Comparison of ENCODE assay signal across 24 mouse cellular contexts in the genomic region with DNA sequence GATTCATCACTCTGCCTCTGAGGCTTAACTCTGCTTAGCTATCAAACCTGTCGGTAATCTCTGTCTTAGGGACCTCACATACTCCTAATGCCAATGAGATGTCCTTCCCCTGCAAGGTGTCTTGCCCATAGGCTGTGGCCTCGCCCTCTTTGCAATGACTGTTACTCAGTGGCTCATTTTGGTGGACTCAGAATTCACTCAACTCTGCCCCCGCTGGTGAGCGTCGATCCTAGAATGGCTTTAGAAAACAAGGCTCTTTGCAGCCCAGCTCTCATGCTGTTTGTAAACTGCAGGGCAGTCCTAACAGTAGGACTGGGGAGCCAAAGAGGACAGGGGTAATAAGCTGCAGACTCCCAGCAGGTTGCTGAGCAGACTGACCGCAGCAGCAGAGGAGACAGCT. TPM values are rescaled to one million over a fixed set of nuclear protein-coding genes. Genes with fewer than 3 reads are reported as not detected.
DNase-seq lines count a peak whose midpoint lies in the region; ATAC-seq and TF ChIP-seq lines count a peak whose summit lies in the region.
"Not testable (repeated sequence)": the region's sequence is repeated elsewhere in the genome, so short reads cannot be mapped to it uniquely, and the experiment has no call there.
"Had no signal": no experiment of that assay in that cellular context is flagged by ENCODE, and none has a peak within 500 bp of the region (broad histone marks: within the 10 kb centered on the region; RNA-seq: fewer than 3 reads in every experiment).

No protein-coding gene starts in this region.

- peak; percentile 23; the same call in 1 of the 2 replicates for ATAC-seq in intestine, embryonic 15.5 days
- not testable (repeated sequence) for ATAC-seq in midbrain, postnatal 0 days (ENCODE audit: low FRiP score)
- 0 out of 2 replicates have a peak, but pooled peaks have one; percentile 9 for ATAC-seq in stomach, postnatal 0 days (ENCODE audit: low FRiP score, low TSS enrichment)

- not testable (repeated sequence) for H3K4me3 ChIP-seq in intestine, embryonic 15.5 days (replicated peaks); midbrain, postnatal 0 days (ENCODE audit: low read depth, low read length); stomach, postnatal 0 days (ENCODE audit: low read depth, low read length)

- WGBS in intestine, embryonic 15.5 days: 81% methylated on average over 5 of the region's 6 CpGs
- WGBS in midbrain, postnatal 0 days: 80% methylated on average over 5 of the region's 6 CpGs
- WGBS in stomach, postnatal 0 days: 75% methylated on average over 5 of the region's 6 CpGs

- TF ChIP-seq CTCF in midbrain, postnatal 0 days (IDR thresholded peaks at IDR 0.05): peak; percentile 8; the same call in 1 of the 2 replicates
- TF ChIP-seq CTCF in stomach, postnatal 0 days (IDR thresholded peaks at IDR 0.05; ENCODE audit: low read depth): peak; percentile 5; the same call in 1 of the 2 replicates

- H3K27me3 ChIP-seq in intestine, embryonic 15.5 days (replicated peaks); midbrain, postnatal 0 days (ENCODE audit: insufficient read depth, low read length); stomach, postnatal 0 days (ENCODE audit: control insufficient read depth, insufficient read depth, low read length): not testable (repeated sequence)

- intact Hi-C loops in left cerebral cortex, postnatal 4 days (cut with DNase I): not testable (repeated sequence)

- peak; percentile 12 for DNase-seq in adrenal gland, postnatal 10 days
- peak; percentile 70 for DNase-seq in heart, adult 11 months
- peak; percentile 13 to 46 for DNase-seq in kidney, adult 8-10 months
- peak; percentile 20 to 70 for DNase-seq in kidney, postnatal 36 days
- peak; percentile 27 for DNase-seq in left cerebral cortex, postnatal 4 days
- not testable (repeated sequence) for DNase-seq in midbrain, postnatal 0 days (ENCODE audit: low spot score); stomach, postnatal 0 days (ENCODE audit: low spot score)

- H3K4me2 ChIP-seq in intestine, embryonic 15.5 days (replicated peaks); midbrain, postnatal 0 days (ENCODE audit: low read depth, low read length, poor library complexity, severe bottlenecking); stomach, postnatal 0 days (replicated peaks; ENCODE audit: low read depth): not testable (repeated sequence)

- H3K9me3 ChIP-seq in intestine, embryonic 15.5 days: peaks cover 12% of the 10 kb centered on the region
- H3K9me3 ChIP-seq in midbrain, postnatal 0 days (ENCODE audit: low read length): peaks cover 21% of the 10 kb centered on the region
- not testable (repeated sequence) for H3K9me3 ChIP-seq in stomach, postnatal 0 days (ENCODE audit: control insufficient read depth, low read length)

- not testable (repeated sequence) for H3K36me3 ChIP-seq in intestine, embryonic 15.5 days; midbrain, postnatal 0 days (ENCODE audit: insufficient read depth, low read length); stomach, postnatal 0 days (ENCODE audit: control insufficient read depth, insufficient read depth, low read length)

- not testable (repeated sequence) for H3K4me1 ChIP-seq in intestine, embryonic 15.5 days (replicated peaks); midbrain, postnatal 0 days (ENCODE audit: insufficient read depth, low read length); stomach, postnatal 0 days (replicated peaks; ENCODE audit: control insufficient read depth, insufficient read depth)

- H3K27ac ChIP-seq in intestine, embryonic 15.5 days; midbrain, postnatal 0 days (ENCODE audit: low read depth, low read length); stomach, postnatal 0 days (replicated peaks): not testable (repeated sequence)

- not testable (repeated sequence) for H3K9ac ChIP-seq in intestine, embryonic 15.5 days; midbrain, postnatal 0 days (replicated peaks; ENCODE audit: low read length, poor library complexity, severe bottlenecking); stomach, postnatal 0 days (ENCODE audit: low read length)

- not testable (repeated sequence) for TF ChIP-seq EP300 in stomach, postnatal 0 days (optimal IDR thresholded peaks at IDR 0.05)

RNA-seq across cellular contexts. Expression of a gene that starts 46.5 kb away (rescaled TPM):
- not detected for total RNA-seq in adrenal gland, postnatal 10 days (2021)
- polyA plus RNA-seq in intestine, embryonic 15.5 days (2015; fragmentation: Nextera tagmentation; extraction: Ambion mirVana): not detected in 2 replicates
- total RNA-seq in left cerebral cortex, postnatal 4 days (2021): not detected
- not detected in 2 replicates for total RNA-seq in midbrain, postnatal 0 days (2014; rRNA removed)
- polyA plus RNA-seq in midbrain, postnatal 0 days (2015; fragmentation: Nextera tagmentation; extraction: Ambion mirVana): not detected in 2 replicates
- not detected in 2 replicates for polyA plus RNA-seq in stomach, postnatal 0 days (2015; fragmentation: Nextera tagmentation; extraction: Ambion mirVana)
- total RNA-seq: adrenal gland, adult 18-20 months; gastrocnemius, adult 18-20 months; gastrocnemius, postnatal 36 days; heart, postnatal 36 days; megakaryocyte progenitor cell, adult 5-6 weeks had no signal
- polyA plus RNA-seq: CD4-positive, CD25-positive, alpha-beta regulatory T cell, adult 4 months; embryonic facial prominence, embryonic 12.5 days; forebrain, embryonic 12.5 days; heart, embryonic 15.5 days; hindbrain, embryonic 14.5 days; kidney, embryonic 15.5 days; limb, embryonic 10.5 days; liver, embryonic 15.5 days; lung, embryonic 16.5 days; midbrain, embryonic 12.5 days; stomach, embryonic 14.5 days had no signal
